Mouse (Mus musculus) bone marrow, adult 2 months (tissue): ENCODE measurements around the gene Chfr.

Source experiments
- CTCF ChIP-seq: fragments of 200-500 bp; IDR thresholded peaks from 2 replicates; pipeline ENCODE4 v1.5.1; 2011; ENCODE audit warnings: low read length, control low read depth; ENCODE audit not compliant: control insufficient read depth, insufficient read depth
- POLR2A ChIP-seq: fragments of 200-500 bp; IDR thresholded peaks from 2 replicates; pipeline ENCODE4 v1.6.1; 2011; ENCODE audit warnings: low read depth, mild to moderate bottlenecking, control low read depth, low read length, borderline replicate concordance; ENCODE audit not compliant: control insufficient read depth

- TF ChIP-seq CTCF (no peak), POLR2A (no peak)
Measured at GRCm38 (mm10) chr5:110098991-110099477, 36.6 kb upstream of the Chfr start.
